Mouse (Mus musculus): ENCODE measurements at regions not wholly inside any gene's neighbourhood (a gene's known extent, or its start where the extent isn't known, plus 50 kb on each side); places are given as distances from the start of the nearest gene placed in this dataset.

GRCm38 (mm10) chr15:51673483-51673882 is 2211.2 kb upstream of the Gm7489 start:
- TF ChIP-seq CTCF (IDR thresholded peaks at IDR 0.05; ENCODE audit: low read depth, low read length): no peak
- no peak for TF ChIP-seq POLR2A (IDR thresholded peaks at IDR 0.05; ENCODE audit: extremely low read depth, insufficient read depth, low read length)
